Mouse (Mus musculus) liver, embryonic 14.5 days (tissue): ENCODE measurements at regions not wholly inside any gene's neighbourhood (a gene's known extent, or its start where the extent isn't known, plus 50 kb on each side); places are given as distances from the start of the nearest gene placed in this dataset.

Experiments
- ATAC-seq: fragments of 200-750 bp; cut with Nextera tagmentation; 2 replicates; pipeline ENCODE4 v1.8.0; 2017; ENCODE audit warnings: moderate number of reproducible peaks, mild to moderate bottlenecking, moderate library complexity; ENCODE audit not compliant: insufficient read depth
- DNase-seq, 3 experiments: peaks; one replicate each; pipeline ENCODE4 v3.0.0-alpha.2; 2012 to 2013; ENCODE audit warnings: low read depth in 3 of 3, low spot score in 3 of 3
- H3K27ac ChIP-seq: fragments of 300-500 bp; sonication (generic); 2 replicates; pipeline ENCODE4 v1.5.1; 2014; ENCODE audit warnings: moderate library complexity, mild to moderate bottlenecking, control low read depth, inconsistent platforms
- H3K27me3 ChIP-seq: fragments of 300-500 bp; sonication (generic); 2 replicates; pipeline ENCODE4 v1.6.1; 2014; ENCODE audit warnings: mild to moderate bottlenecking, low read length, moderate library complexity; ENCODE audit not compliant: control insufficient read depth, insufficient read depth
- H3K36me3 ChIP-seq: fragments of 300-500 bp; sonication (generic); replicated peaks from 2 replicates; pipeline ENCODE4 v1.6.1; 2014; ENCODE audit warnings: low read depth; ENCODE audit not compliant: control insufficient read depth, insufficient read depth
- H3K4me1 ChIP-seq, 2 experiments: fragments of 200-500 bp in 1 of 2; fragments of 300-500 bp in 1 of 2; sonication (generic) in 1 of 2; replicated peaks; 2 replicates each; pipeline ENCODE4 v1.6.1; 2012 to 2014; ENCODE audit warnings: antibody characterized with exemption in 1 of 2, inconsistent platforms in 1 of 2, low read length in 1 of 2; ENCODE audit not compliant: control insufficient read depth in 2 of 2, insufficient read depth in 2 of 2
- H3K4me2 ChIP-seq: fragments of 300-500 bp; sonication (generic); 2 replicates; pipeline ENCODE4 v1.6.1; 2014; ENCODE audit warnings: low read depth, mild to moderate bottlenecking, control low read depth, moderate library complexity
- H3K4me3 ChIP-seq, 2 experiments: fragments of 200-500 bp in 1 of 2; fragments of 300-500 bp in 1 of 2; sonication (generic) in 1 of 2; 2 replicates each; pipeline ENCODE4 v1.5.1; 2012 to 2014; ENCODE audit warnings: low read depth in 2 of 2, low read length in 2 of 2, mild to moderate bottlenecking in 2 of 2, control low read depth in 1 of 2, inconsistent platforms in 1 of 2, moderate library complexity in 1 of 2; ENCODE audit not compliant: insufficient read depth in 1 of 2
- H3K9ac ChIP-seq: fragments of 300-500 bp; sonication (generic); replicated peaks from 2 replicates; pipeline ENCODE4 v1.6.1; 2014; ENCODE audit warnings: mild to moderate bottlenecking, control low read depth, moderate library complexity
- H3K9me3 ChIP-seq: fragments of 300-500 bp; sonication (generic); 2 replicates; pipeline ENCODE4 v1.6.1; 2016; ENCODE audit warnings: low read length, mixed read lengths; ENCODE audit not compliant: control insufficient read depth
- CTCF ChIP-seq: IDR thresholded peaks from 2 replicates; pipeline ENCODE4 v1.5.1; 2016; ENCODE audit warnings: antibody characterized with exemption, low read depth, control low read depth
- EP300 ChIP-seq: IDR thresholded peaks from 2 replicates; pipeline ENCODE4 v1.6.1; 2016; ENCODE audit warnings: antibody characterized with exemption, low read depth
- WGBS: fragments of 180-500 bp; shearing (Covaris S2); extraction: QIAGEN DNeasy Blood & Tissue Kit; methylation state at CpG from one replicate; pipeline ENCODE4 v1.1.7; 2014; ENCODE audit not compliant: insufficient replicate concordance; 5-methylcytosine and 5-hydroxymethylcytosine counted together

GRCm38 (mm10) chr2:27596966-27597365 lies 79.3 kb upstream of the Rxra start:
- no peak for DNase-seq
- Histone ChIP-seq H3K4me2 (no peak overlapping the region), H3K4me3 (no peak overlapping the region), H3K27ac (no peak overlapping the region), H3K36me3 (no peaks in the 10 kb centered on the region), H3K9ac (no peak overlapping the region), H3K27me3 (no peaks in the 10 kb centered on the region), H3K9me3 (no peaks in the 10 kb centered on the region), H3K4me1 (peaks cover 0 to 3% of the 10 kb centered on the region in 2 experiments; a peak in 2 of 4 replicates)
- ATAC-seq = no peak
- 71% methylated on average over 1 of the region's 1 CpGs for WGBS
- TF ChIP-seq CTCF (no peak), EP300 (no peak)

- H3K9ac ChIP-seq = no peak overlapping the region
- no peaks in the 10 kb centered on the region for H3K27me3 ChIP-seq
- H3K4me3 ChIP-seq = no peak overlapping the region
- H3K36me3 ChIP-seq = no peaks in the 10 kb centered on the region
- no peak overlapping the region for H3K27ac ChIP-seq
- TF ChIP-seq CTCF (no peak), EP300 (no peak)
- DNase-seq (no peak), ATAC-seq (no peak)
- H3K4me1 ChIP-seq = peaks cover 0 to 3% of the 10 kb centered on the region in 2 experiments; a peak in 2 of 4 replicates
- H3K4me2 ChIP-seq = no peak overlapping the region
- H3K9me3 ChIP-seq = no peaks in the 10 kb centered on the region
- WGBS = 62% methylated on average over 4 of the region's 4 CpGs
These were observed 78.3 kb upstream of the Rxra start for GRCm38 (mm10) chr2:27597901-27598300.

GRCm38 (mm10) chr2:27599061-27599768 lies 77.0 kb upstream of the Rxra start:
- H3K9ac ChIP-seq = no peak overlapping the region

GRCm38 (mm10) chr2:27599769-27600167 lies 76.5 kb upstream of the Rxra start:
- no peak for ATAC-seq
- WGBS = 45% methylated on average over 4 of the region's 4 CpGs

More at GRCm38 (mm10) chr2:27599061-27599768, 77.0 kb upstream of the Rxra start:
- Histone ChIP-seq H3K4me2 (no peak overlapping the region), H3K9me3 (no peaks in the 10 kb centered on the region), H3K27ac (no peak overlapping the region), H3K4me3 (no peak overlapping the region), H3K27me3 (no peaks in the 10 kb centered on the region), H3K36me3 (no peaks in the 10 kb centered on the region), H3K4me1 (peaks cover 0 to 3% of the 10 kb centered on the region in 2 experiments; a peak in 2 of 4 replicates)
- DNase-seq (no peak), ATAC-seq (no peak)
- TF ChIP-seq CTCF (no peak), EP300 (no peak)
- WGBS = 76% methylated on average over 8 of the region's 8 CpGs

GRCm38 (mm10) chr2:27603333-27603732 lies 72.9 kb upstream of the Rxra start:
- Histone ChIP-seq H3K4me1 (no peaks in the 10 kb centered on the region; a peak in 1 of 4 replicates), H3K9me3 (no peaks in the 10 kb centered on the region), H3K4me3 (no peak overlapping the region), H3K27ac (no peak overlapping the region), H3K36me3 (no peaks in the 10 kb centered on the region), H3K27me3 (no peaks in the 10 kb centered on the region), H3K9ac (no peak overlapping the region), H3K4me2 (no peak overlapping the region)
- TF ChIP-seq CTCF = no peak
- no peak for TF ChIP-seq EP300
- DNase-seq = no peak
- 72% methylated on average over 4 of the region's 4 CpGs for WGBS
- ATAC-seq = no peak

More at GRCm38 (mm10) chr2:27599769-27600167, 76.5 kb upstream of the Rxra start:
- no peaks in the 10 kb centered on the region for H3K36me3 ChIP-seq
- no peaks in the 10 kb centered on the region for H3K9me3 ChIP-seq
- H3K4me2 ChIP-seq = no peak overlapping the region
- TF ChIP-seq CTCF = no peak
- TF ChIP-seq EP300 = no peak
- no peak for DNase-seq
- H3K27ac ChIP-seq = no peak overlapping the region
- no peaks in the 10 kb centered on the region for H3K27me3 ChIP-seq
- H3K4me1 ChIP-seq = peaks cover 0 to 3% of the 10 kb centered on the region in 2 experiments; a peak in 2 of 4 replicates
- H3K9ac ChIP-seq = no peak overlapping the region
- no peak overlapping the region for H3K4me3 ChIP-seq
